In the genomic region with DNA sequence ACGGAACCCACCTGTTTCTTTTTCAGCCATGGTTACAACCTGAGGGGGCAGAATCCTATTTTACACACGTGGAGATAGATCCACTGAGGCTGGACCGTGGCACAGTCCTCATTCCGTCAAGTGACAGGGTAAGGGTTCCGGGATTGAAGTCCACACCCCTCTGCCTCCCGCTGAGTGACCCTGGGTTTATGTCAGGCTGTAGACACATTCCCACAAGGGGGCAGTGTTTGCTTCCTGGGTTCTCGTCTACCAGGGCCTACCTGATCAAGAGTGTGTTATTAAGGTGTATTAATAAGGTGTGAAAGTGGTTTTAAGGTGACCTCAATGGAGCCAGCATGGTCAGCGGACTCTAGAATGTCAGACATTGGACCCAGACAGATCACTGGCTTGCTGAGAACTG, we compare ENCODE assay signal across 9 mouse cellular contexts. TPM values are rescaled to one million over a fixed set of nuclear protein-coding genes. Genes with fewer than 3 reads are reported as not detected.
A peak's percentile ranks its signal among the peaks of the same experiment; 100 is the strongest.
DNase-seq lines count a peak whose midpoint lies in the region; ATAC-seq lines count a peak whose summit lies in the region.
"Had no signal": no experiment of that assay in that cellular context is flagged by ENCODE, and none has a peak within 500 bp of the region (broad histone marks: within the 10 kb centered on the region; RNA-seq: fewer than 3 reads in every experiment).

No protein-coding gene starts in this region.

- no peaks in the 10 kb centered on the region for H3K9me3 ChIP-seq in heart, embryonic 14.5 days (ENCODE audit: control insufficient read depth, low read length)
- H3K9me3 ChIP-seq in stomach, embryonic 15.5 days = no peaks in the 10 kb centered on the region
- no peaks in the 10 kb centered on the region for H3K9me3 ChIP-seq in hindbrain, embryonic 13.5 days
- H3K9me3 ChIP-seq: limb, embryonic 15.5 days had no signal

- no peak for DNase-seq in heart, postnatal 25 days (ENCODE audit: low spot score)
- DNase-seq in CD4-positive helper T cell, adult 2 months (ENCODE audit: low read depth, low spot score) = peak; percentile 41
- peak; percentile 52 for DNase-seq in adrenal gland, postnatal 25 days
- DNase-seq in kidney, postnatal 14 days = peak; percentile 52
- DNase-seq in frontal cortex, adult 2 months (ENCODE audit: extremely low spot score in 1 of 2, low spot score in 1 of 2) = no peak

- WGBS in heart, embryonic 14.5 days = 34% methylated on average over 8 of the region's 8 CpGs
- WGBS in stomach, embryonic 15.5 days = 38% methylated on average over 8 of the region's 8 CpGs
- 39% methylated on average over 8 of the region's 8 CpGs for WGBS in hindbrain, embryonic 13.5 days

- peak overlapping the region; percentile 41 for H3K4me2 ChIP-seq in heart, embryonic 14.5 days (ENCODE audit: low read length)
- H3K4me2 ChIP-seq in stomach, embryonic 15.5 days = 0 out of 2 replicates have a peak overlapping the region, but pooled peaks have one; percentile 3
- H3K4me2 ChIP-seq in hindbrain, embryonic 13.5 days = no peak overlapping the region
- H3K4me2 ChIP-seq: limb, embryonic 15.5 days had no signal

- no peaks in the 10 kb centered on the region for H3K36me3 ChIP-seq in heart, embryonic 14.5 days (ENCODE audit: control insufficient read depth, insufficient read depth, low read length)
- no peaks in the 10 kb centered on the region for H3K36me3 ChIP-seq in stomach, embryonic 15.5 days
- H3K36me3 ChIP-seq in hindbrain, embryonic 13.5 days = no peaks in the 10 kb centered on the region
- H3K36me3 ChIP-seq: limb, embryonic 15.5 days had no signal

- H3K4me1 ChIP-seq in heart, embryonic 14.5 days (ENCODE audit: control insufficient read depth in 2 of 2, insufficient read depth in 2 of 2, low read length in 2 of 2) = no peaks in the 10 kb centered on the region
- no peaks in the 10 kb centered on the region for H3K4me1 ChIP-seq in stomach, embryonic 15.5 days
- no peaks in the 10 kb centered on the region for H3K4me1 ChIP-seq in hindbrain, embryonic 13.5 days (replicated peaks)
- H3K4me1 ChIP-seq: limb, embryonic 15.5 days had no signal

- no peak overlapping the region for H3K4me3 ChIP-seq in heart, embryonic 14.5 days (ENCODE audit: control insufficient read depth in 1 of 2, insufficient read depth in 1 of 2, low read depth in 1 of 2, low read length in 2 of 2)
- H3K4me3 ChIP-seq in stomach, embryonic 15.5 days (replicated peaks) = no peak overlapping the region
- H3K4me3 ChIP-seq in hindbrain, embryonic 13.5 days = no peak overlapping the region
- H3K4me3 ChIP-seq: limb, embryonic 15.5 days had no signal

- no peak overlapping the region for H3K9ac ChIP-seq in heart, embryonic 14.5 days (ENCODE audit: low read length)
- H3K9ac ChIP-seq in stomach, embryonic 15.5 days = no peak overlapping the region
- no peak overlapping the region for H3K9ac ChIP-seq in hindbrain, embryonic 13.5 days
- H3K9ac ChIP-seq: limb, embryonic 15.5 days had no signal

- no peak overlapping the region for H3K27ac ChIP-seq in heart, embryonic 14.5 days (replicated peaks in 1 of 2; ENCODE audit: control insufficient read depth in 1 of 2, insufficient read depth in 1 of 2, low read depth in 2 of 2, low read length in 2 of 2)
- H3K27ac ChIP-seq in stomach, embryonic 15.5 days = no peak overlapping the region
- H3K27ac ChIP-seq in hindbrain, embryonic 13.5 days = no peak overlapping the region
- H3K27ac ChIP-seq: limb, embryonic 15.5 days had no signal

- intact Hi-C loops in heart, postnatal 25 days (cut with DNase I) = loop anchor here (10.0 kb wide), 1 partner anchor 202 kb away; a partner anchor contains a TSS

- no peaks in the 10 kb centered on the region for H3K27me3 ChIP-seq in heart, embryonic 14.5 days (ENCODE audit: control insufficient read depth, insufficient read depth, low read length)
- H3K27me3 ChIP-seq in stomach, embryonic 15.5 days (replicated peaks) = no peaks in the 10 kb centered on the region
- H3K27me3 ChIP-seq in hindbrain, embryonic 13.5 days = no peaks in the 10 kb centered on the region
- H3K27me3 ChIP-seq: limb, embryonic 15.5 days had no signal

- ATAC-seq in heart, embryonic 14.5 days (ENCODE audit: insufficient number of reproducible peaks, insufficient read depth, low FRiP score, low read depth) = no peak
- ATAC-seq in stomach, embryonic 15.5 days (ENCODE audit: insufficient read depth, low FRiP score, low read depth) = peak; percentile 31; the same call in 1 of the 2 replicates
- ATAC-seq in hindbrain, embryonic 13.5 days (ENCODE audit: low FRiP score) = no peak

RNA-seq across cellular contexts. Expression of a gene that starts 8.8 kb away (rescaled TPM):
- 0.18 TPM in 1 of 2 replicates, not detected in the other for polyA plus RNA-seq in heart, embryonic 14.5 days (2014; fragmentation: Nextera tagmentation; extraction: Ambion mirVana)
- under 1 TPM; 0.59 to 0.86 TPM for total RNA-seq in heart, postnatal 25 days (2021)
- total RNA-seq in adrenal gland, postnatal 25 days (2021) = 0.55 TPM in 1 of 2 replicates, not detected in the other
- 0.42 TPM in 1 of 2 replicates, not detected in the other for polyA plus RNA-seq in stomach, embryonic 15.5 days (2015; fragmentation: Nextera tagmentation; extraction: Ambion mirVana)
- 0.13 and 0.26 TPM in 2 replicates for polyA plus RNA-seq in frontal cortex, adult 2 months (2012; rRNA removed)
- polyA plus RNA-seq in hindbrain, embryonic 13.5 days (2015; fragmentation: Nextera tagmentation; extraction: Ambion mirVana) = 0.14 TPM in 1 of 2 replicates, not detected in the other
- polyA plus RNA-seq: limb, embryonic 15.5 days had no signal

RNA-seq across cellular contexts. Expression of a gene that starts 28.5 kb away (rescaled TPM):
- not detected in 2 replicates for polyA plus RNA-seq in heart, embryonic 14.5 days (2014; fragmentation: Nextera tagmentation; extraction: Ambion mirVana)
- not detected for total RNA-seq in heart, postnatal 25 days (2021)
- not detected in 2 replicates for total RNA-seq in adrenal gland, postnatal 25 days (2021)
- polyA plus RNA-seq in stomach, embryonic 15.5 days (2015; fragmentation: Nextera tagmentation; extraction: Ambion mirVana) = 0.74 and 1.2 TPM in 2 replicates
- not detected in 2 replicates for polyA plus RNA-seq in frontal cortex, adult 2 months (2012; rRNA removed)
- 0.09 and 0.12 TPM in 2 replicates for polyA plus RNA-seq in hindbrain, embryonic 13.5 days (2015; fragmentation: Nextera tagmentation; extraction: Ambion mirVana)

RNA-seq across cellular contexts. Expression of a gene that starts 49.7 kb away (rescaled TPM):
- polyA plus RNA-seq in heart, embryonic 14.5 days (2014; fragmentation: Nextera tagmentation; extraction: Ambion mirVana) = not detected in 2 replicates
- not detected for total RNA-seq in heart, postnatal 25 days (2021)
- not detected in 2 replicates for total RNA-seq in adrenal gland, postnatal 25 days (2021)
- not detected in 2 replicates for polyA plus RNA-seq in stomach, embryonic 15.5 days (2015; fragmentation: Nextera tagmentation; extraction: Ambion mirVana)
- 0.04 TPM in 1 of 2 replicates, not detected in the other for polyA plus RNA-seq in frontal cortex, adult 2 months (2012; rRNA removed)
- not detected in 2 replicates for polyA plus RNA-seq in hindbrain, embryonic 13.5 days (2015; fragmentation: Nextera tagmentation; extraction: Ambion mirVana)
- polyA plus RNA-seq: limb, embryonic 15.5 days had no signal

RNA-seq across cellular contexts. Expression of a gene that starts 55.5 kb away (rescaled TPM):
- polyA plus RNA-seq in heart, embryonic 14.5 days (2014; fragmentation: Nextera tagmentation; extraction: Ambion mirVana) = 10.4 and 13.8 TPM in 2 replicates
- total RNA-seq in heart, postnatal 25 days (2021) = 1 to 10 TPM; 9.6 to 9.7 TPM
- total RNA-seq in adrenal gland, postnatal 25 days (2021) = 16.0 and 22.1 TPM in 2 replicates
- polyA plus RNA-seq in stomach, embryonic 15.5 days (2015; fragmentation: Nextera tagmentation; extraction: Ambion mirVana) = 19.3 and 20.3 TPM in 2 replicates
- 26.6 and 27.0 TPM in 2 replicates for polyA plus RNA-seq in frontal cortex, adult 2 months (2012; rRNA removed)
- 12.2 TPM in 2 replicates for polyA plus RNA-seq in hindbrain, embryonic 13.5 days (2015; fragmentation: Nextera tagmentation; extraction: Ambion mirVana)

Comparison
In these comparisons a context has a peak if more than half of its experiments do, and no peak if none do; other contexts are left out.
1. DNase-seq: peak in CD4-positive helper T cell, adult 2 months (single experiment), adrenal gland, postnatal 25 days (single experiment) and kidney, postnatal 14 days (single experiment); none in heart, postnatal 25 days (single experiment) and frontal cortex, adult 2 months (0 of 2).